Mouse (Mus musculus): ENCODE data around the gene Frmd5. TPM values are rescaled to one million over a fixed set of nuclear protein-coding genes. Genes with fewer than 3 reads are reported as not detected.

Gene Frmd5
- polyA plus RNA-seq, 1 experiment from 2014 or later, result 2.8 TPM

DNA sequence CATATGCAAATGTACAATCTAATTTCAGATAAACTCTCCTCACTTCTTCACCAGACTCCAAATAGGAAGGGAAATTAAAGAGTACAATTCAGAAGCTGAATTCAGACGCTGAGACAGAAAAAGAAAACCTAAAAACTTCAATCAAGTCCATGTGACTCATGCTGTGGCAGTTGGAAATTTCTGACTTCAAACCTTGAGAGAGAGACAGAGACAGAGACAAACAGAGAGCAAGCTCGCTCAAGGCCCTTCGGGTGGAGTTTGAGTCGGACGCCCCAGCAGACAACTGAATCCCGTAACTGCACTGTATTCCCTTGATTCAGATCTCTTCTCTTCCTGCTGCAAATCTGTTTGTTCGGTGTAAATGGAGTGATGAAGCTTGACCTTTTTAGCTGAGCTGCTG is 30.7 kb downstream of the Frmd5 start:
- no peak for DNase-seq
- ATAC-seq (ENCODE audit: insufficient read depth), result no peak
- H3K9ac ChIP-seq, result no peak overlapping the region
- H3K4me2 ChIP-seq, result no peak overlapping the region
- no peaks in the 10 kb centered on the region for H3K4me1 ChIP-seq (ENCODE audit: insufficient read depth)
- no peaks in the 10 kb centered on the region for H3K27me3 ChIP-seq (ENCODE audit: insufficient read depth, low read length)
- no peak overlapping the region for H3K27ac ChIP-seq (ENCODE audit: low read depth)
- H3K9me3 ChIP-seq (ENCODE audit: low read depth, low read length), result no peaks in the 10 kb centered on the region
- WGBS, result 67% methylated on average over 7 of the region's 7 CpGs
- TF ChIP-seq CTCF (IDR thresholded peaks at IDR 0.05; ENCODE audit: low read depth), result no peak
- no peaks in the 10 kb centered on the region for H3K36me3 ChIP-seq (ENCODE audit: insufficient read depth)
- no peak overlapping the region for H3K4me3 ChIP-seq (ENCODE audit: low read depth, low read length)

DNA sequence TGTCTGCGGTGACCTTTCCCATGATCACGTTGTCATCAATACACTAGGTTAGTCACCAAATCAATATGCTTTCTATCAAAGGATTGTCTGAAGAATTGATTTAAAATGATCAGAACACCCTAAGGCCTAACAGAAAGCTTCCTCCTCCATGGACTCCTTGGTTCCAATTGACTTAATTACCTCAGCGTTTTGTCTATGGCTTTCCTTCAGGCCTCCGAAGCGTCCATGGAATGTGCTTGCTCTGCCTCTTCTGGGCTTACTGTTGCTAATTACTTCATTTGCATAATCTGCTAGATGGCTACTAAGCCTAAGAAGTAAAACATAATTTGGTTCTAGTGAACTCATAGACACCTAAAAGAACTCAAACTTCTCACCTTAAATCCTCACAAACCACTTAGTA is 42.0 kb downstream of the Frmd5 start:
- Histone ChIP-seq H3K27me3 (ENCODE audit: insufficient read depth, low read length) (no peaks in the 10 kb centered on the region), H3K27ac (ENCODE audit: low read depth) (no peak overlapping the region), H3K9me3 (ENCODE audit: low read depth, low read length) (no peaks in the 10 kb centered on the region), H3K4me3 (ENCODE audit: low read depth, low read length) (no peak overlapping the region), H3K4me1 (ENCODE audit: insufficient read depth) (no peaks in the 10 kb centered on the region), H3K4me2 (no peak overlapping the region), H3K9ac (no peak overlapping the region), H3K36me3 (ENCODE audit: insufficient read depth) (no peaks in the 10 kb centered on the region)
- WGBS, result 88% methylated on average over 5 of the region's 5 CpGs
- ATAC-seq (ENCODE audit: insufficient read depth) (no peak), DNase-seq (no peak)
- TF ChIP-seq CTCF (IDR thresholded peaks at IDR 0.05; ENCODE audit: low read depth), result no peak

DNA sequence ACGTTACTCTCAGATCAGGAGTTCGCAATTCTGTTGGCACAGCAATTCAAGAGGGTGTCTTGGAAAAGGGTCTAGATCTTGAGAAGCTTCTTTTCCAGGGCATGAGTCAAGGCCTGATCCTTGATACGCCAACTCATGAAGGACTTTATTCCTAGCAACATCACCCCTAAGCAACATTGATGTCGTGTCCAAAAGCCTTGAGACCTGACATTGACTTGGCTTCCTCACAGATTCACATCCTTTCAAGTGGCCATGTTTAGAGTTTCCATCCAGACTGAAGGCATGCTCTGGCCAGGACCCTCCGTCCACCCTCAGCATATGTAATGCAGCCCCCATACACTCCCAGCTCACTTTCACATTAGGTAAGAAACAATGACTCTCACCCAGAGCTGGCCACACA is 45.0 kb downstream of the Frmd5 start:
- Histone ChIP-seq H3K27ac (ENCODE audit: low read depth) (no peak overlapping the region), H3K36me3 (ENCODE audit: insufficient read depth) (no peaks in the 10 kb centered on the region), H3K4me1 (ENCODE audit: insufficient read depth) (no peaks in the 10 kb centered on the region), H3K4me3 (ENCODE audit: low read depth, low read length) (no peak overlapping the region), H3K9ac (no peak overlapping the region), H3K4me2 (no peak overlapping the region), H3K9me3 (ENCODE audit: low read depth, low read length) (no peaks in the 10 kb centered on the region), H3K27me3 (ENCODE audit: insufficient read depth, low read length) (no peaks in the 10 kb centered on the region)
- TF ChIP-seq CTCF (IDR thresholded peaks at IDR 0.05; ENCODE audit: low read depth), result no peak
- DNase-seq (no peak), ATAC-seq (ENCODE audit: insufficient read depth) (no peak)
- 85% methylated on average over 5 of the region's 5 CpGs for WGBS

GRCm38 (mm10) chr2:121761281-121761795 is 45.5 kb downstream of the Frmd5 start:
- H3K27ac ChIP-seq (ENCODE audit: low read depth), result no peak overlapping the region
- no peak overlapping the region for H3K4me3 ChIP-seq (ENCODE audit: low read depth, low read length)
- ATAC-seq (ENCODE audit: insufficient read depth) (no peak), DNase-seq (no peak)
- H3K36me3 ChIP-seq (ENCODE audit: insufficient read depth), result no peaks in the 10 kb centered on the region
- no peak for TF ChIP-seq CTCF (IDR thresholded peaks at IDR 0.05; ENCODE audit: low read depth)
- H3K4me1 ChIP-seq (ENCODE audit: insufficient read depth), result no peaks in the 10 kb centered on the region
- no peaks in the 10 kb centered on the region for H3K9me3 ChIP-seq (ENCODE audit: low read depth, low read length)
- H3K9ac ChIP-seq, result no peak overlapping the region
- H3K27me3 ChIP-seq (ENCODE audit: insufficient read depth, low read length), result no peaks in the 10 kb centered on the region
- no peak overlapping the region for H3K4me2 ChIP-seq
- WGBS, result 79% methylated on average over 11 of the region's 11 CpGs

- H3K9ac ChIP-seq, result no peak overlapping the region
- TF ChIP-seq CTCF (IDR thresholded peaks at IDR 0.05; ENCODE audit: low read depth), result no peak
- no peak overlapping the region for H3K27ac ChIP-seq (ENCODE audit: low read depth)
- no peak overlapping the region for H3K4me3 ChIP-seq (ENCODE audit: low read depth, low read length)
- no peak overlapping the region for H3K4me2 ChIP-seq
- no peaks in the 10 kb centered on the region for H3K27me3 ChIP-seq (ENCODE audit: insufficient read depth, low read length)
- no peaks in the 10 kb centered on the region for H3K36me3 ChIP-seq (ENCODE audit: insufficient read depth)
- 83% methylated on average over 9 of the region's 9 CpGs for WGBS
- no peaks in the 10 kb centered on the region for H3K9me3 ChIP-seq (ENCODE audit: low read depth, low read length)
- ATAC-seq (ENCODE audit: insufficient read depth) (no peak), DNase-seq (no peak)
- no peaks in the 10 kb centered on the region for H3K4me1 ChIP-seq (ENCODE audit: insufficient read depth)
Measured at GRCm38 (mm10) chr2:121760646-121761045, 46.2 kb downstream of the Frmd5 start.

DNA sequence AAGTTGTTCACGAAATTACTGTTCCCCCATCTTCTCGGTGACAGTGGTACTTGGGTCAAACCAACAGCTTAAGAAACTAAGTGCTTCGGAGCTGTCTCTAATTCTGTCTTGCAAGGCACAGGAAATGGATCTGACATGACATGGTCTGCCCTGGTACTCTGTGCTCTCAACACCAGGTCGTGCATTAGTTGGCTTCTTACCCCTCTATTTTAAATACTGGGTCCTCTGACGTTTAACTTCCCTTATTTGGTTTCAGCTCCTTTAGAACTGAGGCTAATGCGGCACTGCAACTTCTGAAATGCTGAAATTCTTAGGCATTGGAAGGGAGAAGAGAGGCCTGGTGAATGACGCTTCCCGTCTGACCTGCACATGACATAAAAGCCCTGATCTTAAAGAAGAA is 48.6 kb downstream of the Frmd5 start:
- Histone ChIP-seq H3K4me1 (ENCODE audit: insufficient read depth) (no peaks in the 10 kb centered on the region), H3K9ac (no peak overlapping the region), H3K36me3 (ENCODE audit: insufficient read depth) (no peaks in the 10 kb centered on the region), H3K27ac (ENCODE audit: low read depth) (no peak overlapping the region), H3K27me3 (ENCODE audit: insufficient read depth, low read length) (no peaks in the 10 kb centered on the region), H3K4me3 (ENCODE audit: low read depth, low read length) (no peak overlapping the region), H3K9me3 (ENCODE audit: low read depth, low read length) (no peaks in the 10 kb centered on the region), H3K4me2 (no peak overlapping the region)
- ATAC-seq (ENCODE audit: insufficient read depth) (no peak), DNase-seq (no peak)
- TF ChIP-seq CTCF (IDR thresholded peaks at IDR 0.05; ENCODE audit: low read depth), result no peak
- 66% methylated on average over 8 of the region's 8 CpGs for WGBS

DNA sequence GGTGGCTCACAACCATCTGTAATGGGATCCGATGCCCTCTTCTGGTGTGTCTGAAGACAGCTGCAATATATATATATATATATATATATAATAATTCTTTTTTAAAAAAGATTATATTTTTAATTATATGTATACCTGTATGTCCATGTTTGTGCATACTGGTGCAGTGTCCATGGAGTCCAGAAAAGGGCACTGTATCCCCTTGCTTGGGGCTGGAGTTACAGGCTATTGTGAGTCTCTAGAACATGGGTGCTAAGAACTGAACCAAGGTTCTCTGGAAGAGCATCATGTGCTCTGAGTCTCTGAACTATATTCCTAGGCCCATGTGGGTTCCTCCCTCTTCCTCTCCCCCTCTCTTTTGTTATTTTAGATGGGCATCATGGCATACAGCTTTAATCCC is 50.6 kb downstream of the Frmd5 start:
- no peak overlapping the region for H3K4me2 ChIP-seq
- no peaks in the 10 kb centered on the region for H3K27me3 ChIP-seq (ENCODE audit: insufficient read depth, low read length)
- no peak overlapping the region for H3K4me3 ChIP-seq (ENCODE audit: low read depth, low read length)
- WGBS, result 96% methylated on average over 1 of the region's 1 CpGs
- H3K9me3 ChIP-seq (ENCODE audit: low read depth, low read length), result no peaks in the 10 kb centered on the region
- no peak for TF ChIP-seq CTCF (IDR thresholded peaks at IDR 0.05; ENCODE audit: low read depth)
- H3K27ac ChIP-seq (ENCODE audit: low read depth), result no peak overlapping the region
- ATAC-seq (ENCODE audit: insufficient read depth), result no peak
- no peak overlapping the region for H3K9ac ChIP-seq
- H3K36me3 ChIP-seq (ENCODE audit: insufficient read depth), result no peaks in the 10 kb centered on the region
- no peak for DNase-seq
- H3K4me1 ChIP-seq (ENCODE audit: insufficient read depth), result no peaks in the 10 kb centered on the region

- Histone ChIP-seq H3K4me1 (ENCODE audit: insufficient read depth) (no peaks in the 10 kb centered on the region), H3K27ac (ENCODE audit: low read depth) (no peak overlapping the region), H3K36me3 (ENCODE audit: insufficient read depth) (no peaks in the 10 kb centered on the region), H3K4me3 (ENCODE audit: low read depth, low read length) (no peak overlapping the region), H3K9ac (no peak overlapping the region), H3K9me3 (ENCODE audit: low read depth, low read length) (no peaks in the 10 kb centered on the region), H3K4me2 (no peak overlapping the region), H3K27me3 (ENCODE audit: insufficient read depth, low read length) (no peaks in the 10 kb centered on the region)
- no peak for TF ChIP-seq CTCF (IDR thresholded peaks at IDR 0.05; ENCODE audit: low read depth)
- no peak for ATAC-seq (ENCODE audit: insufficient read depth)
- 48% methylated on average over 6 of the region's 6 CpGs for WGBS
- DNase-seq, result no peak
Measured at GRCm38 (mm10) chr2:121755056-121755455, 51.8 kb downstream of the Frmd5 start.
